In genomic region chr7:16052684-16053083, GRCm38 (mm10) we compare ENCODE assay signal across 8 mouse cellular contexts. TPM values are rescaled to one million over a fixed set of nuclear protein-coding genes. Genes with fewer than 3 reads are reported as not detected.
DNase-seq lines count a peak whose midpoint lies in the region; ATAC-seq lines count a peak whose summit lies in the region.

No protein-coding gene starts in this region.

- peak; percentile 92 to 93 for DNase-seq in adrenal gland, adult 18-20 months (ENCODE audit: low spot score in 2 of 2)
- DNase-seq in embryo, embryonic 10.5 days (ENCODE audit: low spot score): peak; percentile 99
- peak; percentile 96 for DNase-seq in gastrocnemius, postnatal 14 days
- peak; percentile 94 to 97 for DNase-seq in left cerebral cortex, postnatal 10 days (ENCODE audit: extremely low spot score in 1 of 2, low spot score in 2 of 2)
- peak; percentile 96 to 97 for DNase-seq in right cerebral cortex, postnatal 10 days (ENCODE audit: low spot score in 2 of 2)
- DNase-seq in urinary bladder, postnatal 14 days (ENCODE audit: low spot score): peak; percentile 95

- intact Hi-C loops in gastrocnemius, postnatal 14 days (cut with DNase I; ENCODE audit: low total_unique reads): loop anchor here (5.0 kb wide), 1 partner anchor 75 kb away; no protein-coding TSS in a partner anchor
- intact Hi-C loops in left cerebral cortex, postnatal 10 days (cut with DNase I): no loop called here

- peak; percentile 47 for ATAC-seq in inflammation-experienced regulatory T-cells, adult 6 months
- ATAC-seq in megakaryocyte progenitor cell, adult 5-6 weeks (replicated peaks; ENCODE audit: poor library complexity): peak; percentile 56

RNA-seq across cellular contexts. Expression of gene Bicra, which starts 5.0 kb away (rescaled TPM):
- total RNA-seq in adrenal gland, adult 18-20 months (2021): 1 to 10 TPM; 8.4 to 8.6 TPM
- 1 to 10 TPM; 7.9 to 8.8 TPM for total RNA-seq in gastrocnemius, postnatal 14 days (2021)
- 1 to 10 TPM; 2.7 to 4.4 (median 4.2) TPM for polyA plus RNA-seq in inflammation-experienced regulatory T-cells, adult 6 months (2017; shearing (Covaris generic))
- total RNA-seq in left cerebral cortex, postnatal 10 days (2021): 10 to 100 TPM; 13.4 to 14.1 TPM
- 14.7 and 14.9 TPM in 2 replicates for total RNA-seq in megakaryocyte progenitor cell, adult 5-6 weeks (2015)
- 1.1 and 3.4 TPM in 2 replicates for total RNA-seq in megakaryocyte progenitor cell, adult 5-6 weeks (2017)

RNA-seq across cellular contexts. Expression of gene Zfp541, which starts 8.9 kb away (rescaled TPM):
- total RNA-seq in adrenal gland, adult 18-20 months (2021): not detected
- total RNA-seq in gastrocnemius, postnatal 14 days (2021): not detected
- under 1 TPM in 1 of 3 experiments, not detected in 2; 0.07 TPM for polyA plus RNA-seq in inflammation-experienced regulatory T-cells, adult 6 months (2017; shearing (Covaris generic))
- under 1 TPM; 0.26 to 0.58 TPM for total RNA-seq in left cerebral cortex, postnatal 10 days (2021)
- total RNA-seq in megakaryocyte progenitor cell, adult 5-6 weeks (2015): 0.15 TPM in 1 of 2 replicates, not detected in the other
- 0.04 TPM in 1 of 2 replicates, not detected in the other for total RNA-seq in megakaryocyte progenitor cell, adult 5-6 weeks (2017)

RNA-seq across cellular contexts. Expression of gene Napa, which starts 45.6 kb away (rescaled TPM):
- total RNA-seq in adrenal gland, adult 18-20 months (2021): 100 to 1,000 TPM; 160 to 178 TPM
- total RNA-seq in gastrocnemius, postnatal 14 days (2021): 100 to 1,000 TPM; 102 to 107 TPM
- 100 to 1,000 TPM; 191 to 298 (median 208) TPM for polyA plus RNA-seq in inflammation-experienced regulatory T-cells, adult 6 months (2017; shearing (Covaris generic))
- total RNA-seq in left cerebral cortex, postnatal 10 days (2021): 100 to 1,000 TPM; 181 TPM
- 69.2 and 72.0 TPM in 2 replicates for total RNA-seq in megakaryocyte progenitor cell, adult 5-6 weeks (2015)
- total RNA-seq in megakaryocyte progenitor cell, adult 5-6 weeks (2017): 46.2 and 57.8 TPM in 2 replicates

Comparison
In these comparisons a context has a peak if more than half of its experiments do, and no peak if none do; other contexts are left out.
1. Peak in every context shown above with its lines: DNase-seq and ATAC-seq.